Mouse (Mus musculus) urinary bladder, postnatal 10 days (tissue): Measurements from ENCODE around the gene L3hypdh.
"Not testable (repeated sequence)": the region's sequence is repeated elsewhere in the genome, so short reads cannot be mapped to it uniquely, and the experiment has no call there.

Experiments
- DNase-seq: peaks from one replicate; pipeline ENCODE4 v3.0.0; 2022; ENCODE audit warnings: low spot score

The L3hypdh gene

DNA sequence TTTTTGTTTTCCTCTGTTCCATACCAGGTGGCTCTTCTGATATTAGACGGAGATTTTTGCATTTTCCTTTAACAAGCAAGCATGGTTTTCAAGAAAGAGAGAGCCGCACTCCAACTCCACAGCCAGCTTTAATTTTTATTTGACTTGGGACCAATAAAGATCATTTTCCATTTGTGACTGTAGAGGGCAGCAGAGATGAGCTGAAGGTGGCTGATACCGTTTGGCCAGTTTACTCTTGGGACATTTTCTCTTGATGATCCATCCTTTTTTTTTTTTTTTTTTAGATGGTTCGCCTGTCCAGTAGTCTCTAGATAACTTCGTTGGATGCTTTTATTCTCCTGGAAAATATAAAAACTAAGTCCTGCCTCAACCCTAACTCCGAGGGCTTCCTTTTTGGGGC is 31.9 kb downstream of the L3hypdh start:
- no peak for DNase-seq

DNA sequence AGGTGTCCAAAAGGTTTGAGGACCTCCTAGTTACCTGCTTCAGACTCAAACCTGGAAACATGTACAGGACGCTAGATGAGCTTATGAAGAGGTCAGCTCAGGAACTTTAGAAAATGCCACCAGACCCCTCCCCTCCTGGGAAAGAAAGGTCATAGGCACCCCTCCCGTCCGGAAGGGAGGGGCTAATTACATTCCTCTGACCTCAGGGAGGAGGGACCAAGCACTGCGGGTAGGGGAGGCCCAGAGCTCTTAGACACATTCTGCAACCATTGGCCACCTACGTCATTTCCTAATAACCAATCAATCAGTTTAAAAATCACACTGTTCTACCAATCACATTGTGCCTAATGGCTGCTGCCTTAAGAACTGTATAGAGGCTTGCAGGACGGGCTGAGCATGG is 32.7 kb downstream of the L3hypdh start:
- DNase-seq, result no peak

DNA sequence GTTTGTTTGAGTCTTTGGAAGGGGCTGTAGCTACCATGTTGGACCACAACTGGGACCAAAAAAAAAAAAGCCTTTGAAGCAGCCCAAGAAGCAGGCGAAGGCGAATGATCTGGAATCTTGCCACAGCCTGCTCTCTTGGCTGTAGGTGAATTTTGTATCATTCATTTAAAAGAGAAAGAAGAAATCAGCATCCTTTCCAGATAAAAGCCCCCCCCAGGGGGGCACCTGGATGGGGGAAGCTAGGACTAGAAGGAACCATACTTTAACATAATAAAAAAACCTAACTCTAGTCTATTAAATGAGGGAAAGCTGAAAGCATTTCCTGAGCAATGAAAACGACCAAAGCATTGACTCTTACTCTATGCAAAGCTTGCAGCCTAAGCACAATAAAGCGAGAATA is 34.4 kb downstream of the L3hypdh start:
- DNase-seq, result no peak

- DNase-seq, result not testable (repeated sequence)
Observed at GRCm38 (mm10) chr12:72050156-72050555, 35.1 kb downstream of the L3hypdh start.

- DNase-seq, result no peak
Observed at GRCm38 (mm10) chr12:72047513-72047912, 37.7 kb downstream of the L3hypdh start.

DNA sequence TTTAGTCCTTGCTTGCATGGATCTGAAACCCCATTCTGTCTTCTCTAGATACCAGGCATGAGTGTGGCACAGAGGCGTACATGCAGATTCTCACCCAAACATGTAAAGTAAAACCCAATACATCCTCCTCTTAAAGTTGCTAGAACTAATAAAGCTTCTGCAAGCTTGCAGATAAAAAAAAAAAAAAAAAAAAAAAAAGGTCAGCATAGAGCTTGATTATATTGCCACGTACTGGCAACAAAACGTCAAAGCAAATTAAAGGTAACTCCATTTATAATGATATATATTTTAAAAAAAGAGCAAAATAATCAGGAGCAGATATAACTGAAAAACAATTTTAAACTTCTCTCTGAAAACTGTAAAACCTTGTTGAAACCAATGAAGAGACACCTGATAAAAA is 44.0 kb downstream of the L3hypdh start:
- no peak for DNase-seq

DNA sequence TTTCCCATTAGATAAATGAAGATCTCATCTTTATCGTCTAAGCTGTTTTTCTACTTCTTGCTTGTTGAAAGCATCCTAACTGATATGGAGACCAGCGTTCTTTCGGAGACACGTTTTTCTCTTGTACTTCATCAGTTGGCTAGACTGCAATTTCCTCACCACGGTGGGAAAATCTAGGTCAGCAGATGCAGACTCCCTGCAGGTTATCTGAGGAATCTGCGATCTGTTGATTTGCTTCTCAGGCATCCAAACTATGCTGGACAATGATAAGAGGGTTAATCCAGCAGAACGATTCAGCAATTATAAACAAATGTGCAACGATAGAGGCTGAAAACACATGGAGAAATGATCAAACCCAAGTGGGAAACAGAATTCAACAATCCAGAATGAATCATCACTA is 45.7 kb downstream of the L3hypdh start:
- no peak for DNase-seq

DNA sequence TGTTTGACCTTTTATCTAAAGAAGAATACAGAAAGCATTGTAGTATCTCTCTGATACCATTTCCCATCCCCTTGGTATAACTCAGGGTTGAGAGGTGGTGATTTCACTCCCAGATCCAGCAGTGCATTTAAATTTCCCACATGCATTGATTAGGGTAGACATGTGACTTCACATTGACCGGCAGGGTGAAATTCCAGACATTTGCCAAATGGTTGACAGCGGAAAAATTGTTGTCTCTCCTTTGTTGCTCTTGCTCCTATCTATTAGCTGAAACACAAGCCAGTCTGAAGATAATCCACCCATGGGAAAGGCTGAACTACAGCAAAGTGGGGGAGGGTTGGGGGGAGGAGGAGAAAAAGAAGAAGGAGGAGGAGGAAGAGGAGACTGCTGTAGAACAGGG is 46.4 kb downstream of the L3hypdh start:
- no peak for DNase-seq

- no peak for DNase-seq
Observed at GRCm38 (mm10) chr12:72037049-72037448, 48.2 kb downstream of the L3hypdh start.

DNA sequence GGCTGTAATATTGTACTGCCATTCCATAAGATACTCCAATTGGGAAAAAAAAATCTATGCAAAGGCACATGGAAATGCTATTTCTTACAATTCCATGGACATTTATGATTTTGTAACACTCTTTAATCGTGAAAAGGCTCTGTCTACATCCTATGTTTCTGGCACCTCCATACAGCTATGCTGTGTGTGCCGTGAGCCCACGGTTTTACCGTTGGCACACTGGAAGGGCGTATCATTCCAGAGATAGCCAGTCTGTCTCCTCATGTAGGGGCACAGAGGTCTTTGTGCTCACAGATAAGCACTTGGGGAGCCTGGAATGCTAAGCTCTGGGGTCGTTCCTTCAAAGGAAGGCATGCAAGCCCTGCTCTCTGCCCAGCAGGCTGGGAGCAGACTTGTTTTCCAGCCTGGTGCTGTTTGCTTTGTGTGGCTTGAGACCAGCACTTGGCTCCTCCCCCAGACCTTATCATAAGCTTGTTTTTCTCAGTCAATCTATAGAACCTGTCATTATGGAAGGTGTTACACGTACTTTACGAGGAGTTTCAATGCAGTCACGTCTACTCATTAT is 49.1 kb downstream of the L3hypdh start:
- DNase-seq, result no peak

DNA sequence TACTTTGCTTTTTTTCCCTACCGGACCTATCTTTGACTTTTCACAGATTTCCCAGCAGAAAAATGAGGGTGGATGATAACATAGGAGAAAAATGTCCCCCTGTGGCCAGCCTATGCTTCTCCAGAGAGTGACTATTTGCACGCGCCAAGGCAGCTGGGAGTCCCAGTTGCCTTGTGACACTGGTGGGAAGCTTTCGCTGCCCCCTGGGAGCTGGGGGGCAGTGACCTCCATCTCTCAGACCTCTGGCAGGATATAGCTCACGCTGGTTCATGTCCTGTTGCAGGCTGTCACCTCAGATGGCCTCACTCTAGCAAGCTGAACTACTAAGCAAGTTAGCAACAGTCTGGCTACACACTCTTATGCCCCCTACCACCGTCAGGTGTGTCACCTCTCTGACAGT is 53.4 kb downstream of the L3hypdh start:
- DNase-seq, result no peak

DNA sequence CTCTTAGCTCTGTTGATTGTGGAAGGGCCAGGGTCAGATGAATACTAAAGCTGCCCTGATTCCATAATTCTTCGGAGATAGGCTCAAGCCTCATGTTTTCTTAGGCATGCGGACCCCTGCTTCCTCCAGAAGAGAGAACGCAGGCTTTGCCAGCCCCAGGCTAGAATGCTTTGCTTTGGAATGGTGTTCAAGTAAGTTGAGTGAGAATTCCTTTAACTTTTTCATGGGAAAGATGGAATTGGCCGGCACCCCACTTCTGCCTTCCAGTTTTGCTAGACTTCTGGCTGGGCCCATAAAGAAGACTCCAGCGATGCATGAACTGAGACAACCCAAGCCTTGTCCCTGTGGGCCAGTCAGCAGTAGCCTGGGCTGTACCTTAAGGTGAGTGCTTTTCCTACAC is 54.1 kb downstream of the L3hypdh start:
- DNase-seq, result no peak

DNA sequence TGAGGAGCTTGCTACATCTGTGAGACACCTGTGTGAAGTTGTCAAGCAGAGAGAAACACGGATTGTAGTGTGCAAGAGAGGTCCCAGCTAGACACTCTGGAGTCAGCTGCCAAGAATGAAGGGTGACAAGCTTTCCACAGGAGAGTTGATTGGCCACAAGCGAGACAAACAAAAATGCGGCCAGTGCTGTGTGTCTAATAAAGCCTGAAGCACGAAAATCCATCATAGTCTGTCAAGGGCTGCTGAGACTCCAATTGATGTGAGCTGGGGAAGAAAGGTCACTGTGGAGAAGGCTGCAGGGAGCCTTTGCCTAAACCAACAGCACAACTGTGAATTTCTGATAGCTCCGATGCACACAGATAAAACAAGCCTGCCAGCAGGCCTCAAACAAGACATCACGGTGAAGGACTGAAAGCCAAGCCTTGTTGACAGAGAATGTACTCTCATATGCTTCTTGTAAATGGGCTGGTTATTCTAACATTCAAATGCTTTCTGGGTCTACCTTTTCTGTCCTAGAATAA is 59.9 kb downstream of the L3hypdh start:
- DNase-seq, result no peak

- no peak for DNase-seq
Observed at GRCm38 (mm10) chr12:72023572-72023971, 61.7 kb downstream of the L3hypdh start.
